Mouse (Mus musculus) cortical plate, adult 2 months (tissue): ENCODE data around the gene Eed.

Experiments used
- CTCF ChIP-seq: fragments of 200-500 bp; IDR thresholded peaks from 2 replicates; pipeline ENCODE4 v1.5.1; 2011; ENCODE audit warnings: mild to moderate bottlenecking, control low read depth, low read length; ENCODE audit not compliant: insufficient read depth; ENCODE audit errors: extremely low read depth
- POLR2A ChIP-seq: fragments of 200-500 bp; IDR thresholded peaks from 2 replicates; pipeline ENCODE4 v1.6.1; 2011; ENCODE audit warnings: mild to moderate bottlenecking, low read length, control low read depth; ENCODE audit not compliant: insufficient read depth; ENCODE audit errors: extremely low read depth

DNA sequence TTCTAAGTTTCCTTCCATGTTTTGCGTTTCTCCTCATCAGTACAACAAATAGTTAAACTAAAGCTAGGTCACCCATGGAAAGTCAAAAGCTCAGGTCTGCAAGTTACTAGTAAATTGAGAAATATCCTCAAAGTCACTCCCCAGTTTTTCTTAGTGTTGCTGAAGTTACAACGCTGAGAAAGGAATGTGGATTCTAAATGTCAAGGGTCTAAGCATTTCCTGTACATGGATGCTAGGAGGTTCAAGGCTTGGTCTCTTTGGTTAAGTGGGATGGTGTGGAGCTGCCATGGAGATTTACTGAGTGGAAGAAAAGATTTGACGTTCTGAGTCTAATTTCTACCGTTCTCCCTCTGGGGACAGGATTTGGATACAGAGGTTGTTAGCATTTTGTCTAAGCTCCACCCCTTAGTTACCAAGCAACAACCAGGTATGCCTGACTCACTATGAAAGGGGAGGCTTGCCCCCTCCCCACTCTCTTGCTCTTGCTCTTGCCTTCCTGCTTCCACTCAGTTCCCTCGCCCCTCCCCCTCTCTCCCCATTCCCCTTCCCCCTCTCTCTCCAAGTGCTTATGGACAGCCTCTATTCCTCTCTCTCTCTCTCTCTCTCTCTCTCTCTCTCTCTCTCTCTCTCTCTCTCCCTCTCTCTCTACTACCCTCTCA, 36.3 kb upstream of the Eed start:
- no peak for TF ChIP-seq CTCF
- no peak for TF ChIP-seq POLR2A
